Mouse (Mus musculus): ENCODE data around the gene Chek2. TPM values are rescaled to one million over a fixed set of nuclear protein-coding genes. Genes with fewer than 3 reads are reported as not detected.
"Not testable (repeated sequence)": the region's sequence is repeated elsewhere in the genome, so short reads cannot be mapped to it uniquely, and the experiment has no call there.

The Chek2 gene
- total RNA-seq, 2 experiments from 2014 or later, result 67.5 to 93.8 TPM

GRCm38 (mm10) chr5:110838016-110838415 is 1.8 kb upstream of the Chek2 start:
- ATAC-seq (replicated peaks; ENCODE audit: low FRiP score, poor library complexity, severe bottlenecking), result not testable (repeated sequence)

GRCm38 (mm10) chr5:110839038-110839677 is 621 bp upstream of the Chek2 start:
- peak; percentile 36 for ATAC-seq (replicated peaks; ENCODE audit: low FRiP score, poor library complexity, severe bottlenecking)

- 0 out of 2 replicates have a peak, but pooled peaks have one; percentile 16 for ATAC-seq (replicated peaks; ENCODE audit: low FRiP score, poor library complexity, severe bottlenecking)
Measured at GRCm38 (mm10) chr5:110840465-110840864, 686 bp downstream of the Chek2 start.

- no peak for ATAC-seq (replicated peaks; ENCODE audit: low FRiP score, poor library complexity, severe bottlenecking)
Measured at GRCm38 (mm10) chr5:110841046-110841862, 1.5 kb downstream of the Chek2 start.

- no peak for ATAC-seq (replicated peaks; ENCODE audit: low FRiP score, poor library complexity, severe bottlenecking)
Measured at GRCm38 (mm10) chr5:110852990-110853389, 13.2 kb downstream of the Chek2 start.

- no peak for ATAC-seq (replicated peaks; ENCODE audit: low FRiP score, poor library complexity, severe bottlenecking)
Measured at GRCm38 (mm10) chr5:110857091-110857490, 17.3 kb downstream of the Chek2 start.

- no peak for ATAC-seq (replicated peaks; ENCODE audit: low FRiP score, poor library complexity, severe bottlenecking)
Measured at GRCm38 (mm10) chr5:110859013-110859650, 19.4 kb downstream of the Chek2 start.

- ATAC-seq (replicated peaks; ENCODE audit: low FRiP score, poor library complexity, severe bottlenecking), result no peak
Measured at GRCm38 (mm10) chr5:110860445-110860844, 20.7 kb downstream of the Chek2 start.

GRCm38 (mm10) chr5:110868460-110868859 is 28.7 kb downstream of the Chek2 start:
- no peak for ATAC-seq (replicated peaks; ENCODE audit: low FRiP score, poor library complexity, severe bottlenecking)

GRCm38 (mm10) chr5:110869242-110869669 is 29.5 kb downstream of the Chek2 start:
- ATAC-seq (replicated peaks; ENCODE audit: low FRiP score, poor library complexity, severe bottlenecking), result no peak

- ATAC-seq (replicated peaks; ENCODE audit: low FRiP score, poor library complexity, severe bottlenecking), result no peak
Measured at GRCm38 (mm10) chr5:110873160-110873559, 33.4 kb downstream of the Chek2 start.

- ATAC-seq (replicated peaks; ENCODE audit: low FRiP score, poor library complexity, severe bottlenecking), result no peak
Measured at GRCm38 (mm10) chr5:110874711-110875110, 34.9 kb downstream of the Chek2 start.

- ATAC-seq (replicated peaks; ENCODE audit: low FRiP score, poor library complexity, severe bottlenecking), result no peak
Measured at GRCm38 (mm10) chr5:110875286-110875685, 35.5 kb downstream of the Chek2 start.

GRCm38 (mm10) chr5:110877666-110878505 is 38.1 kb downstream of the Chek2 start:
- no peak for ATAC-seq (replicated peaks; ENCODE audit: low FRiP score, poor library complexity, severe bottlenecking)

- not testable (repeated sequence) for ATAC-seq (replicated peaks; ENCODE audit: low FRiP score, poor library complexity, severe bottlenecking)
Measured at GRCm38 (mm10) chr5:110878526-110878925, 38.7 kb downstream of the Chek2 start.

- no peak for ATAC-seq (replicated peaks; ENCODE audit: low FRiP score, poor library complexity, severe bottlenecking)
Measured at GRCm38 (mm10) chr5:110879042-110879441, 39.3 kb downstream of the Chek2 start.

GRCm38 (mm10) chr5:110879584-110880374 is 40.0 kb downstream of the Chek2 start, which contains the start of gene Ttc28:
Gene Ttc28 (plus strand): TSS chr5:110879803.
- peak; percentile 87 for ATAC-seq (replicated peaks; ENCODE audit: low FRiP score, poor library complexity, severe bottlenecking)

- ATAC-seq (replicated peaks; ENCODE audit: low FRiP score, poor library complexity, severe bottlenecking), result no peak
Measured at GRCm38 (mm10) chr5:110888596-110888995, 48.8 kb downstream of the Chek2 start.

- no peak for ATAC-seq (replicated peaks; ENCODE audit: low FRiP score, poor library complexity, severe bottlenecking)
Measured at GRCm38 (mm10) chr5:110889945-110890344, 50.2 kb downstream of the Chek2 start.
